49 mouse cellular contexts compared by ENCODE assay signal in genomic region chr11:58784182-58784581, GRCm38 (mm10). TPM values are rescaled to one million over a fixed set of nuclear protein-coding genes. Genes with fewer than 3 reads are reported as not detected.
"Had no signal": no experiment of that assay in that cellular context is flagged by ENCODE, and none has a peak within 500 bp of the region (broad histone marks: within the 10 kb centered on the region; RNA-seq: fewer than 3 reads in every experiment).

No protein-coding gene starts in this region.

- H3K4me1 ChIP-seq: heart, embryonic 10.5 days; hindbrain, embryonic 15.5 days; intestine, embryonic 15.5 days; kidney, embryonic 15.5 days had no signal

- H3K9me3 ChIP-seq: heart, embryonic 10.5 days; heart, embryonic 12.5 days; heart, embryonic 13.5 days; heart, embryonic 15.5 days; hindbrain, embryonic 10.5 days; hindbrain, embryonic 12.5 days; hindbrain, embryonic 13.5 days; hindbrain, embryonic 15.5 days; intestine, embryonic 15.5 days; kidney, embryonic 15.5 days had no signal

- DNase-seq: heart, adult 2 months; heart, postnatal 10 days; heart, postnatal 14 days; heart, postnatal 4 days; kidney, adult 11 months; kidney, adult 18-20 months; kidney, adult 2 months; kidney, adult 8-10 months; kidney, adult 9 months; kidney, postnatal 10 days; kidney, postnatal 14 days; kidney, postnatal 25 days; kidney, postnatal 36 days; kidney, postnatal 4 days; layer of hippocampus, adult 9-11 months; layer of hippocampus, postnatal 36 days had no signal

- H3K9ac ChIP-seq: heart, embryonic 12.5 days; heart, embryonic 13.5 days; heart, embryonic 15.5 days; hindbrain, embryonic 12.5 days; hindbrain, embryonic 13.5 days; hindbrain, embryonic 14.5 days; hindbrain, embryonic 15.5 days; intestine, embryonic 15.5 days; kidney, embryonic 15.5 days had no signal

- H3K36me3 ChIP-seq: heart, embryonic 10.5 days; heart, embryonic 12.5 days; heart, embryonic 13.5 days; heart, embryonic 15.5 days; hindbrain, embryonic 10.5 days; hindbrain, embryonic 12.5 days; hindbrain, embryonic 13.5 days; hindbrain, embryonic 15.5 days; intestine, embryonic 15.5 days; kidney, embryonic 15.5 days had no signal

- H3K4me3 ChIP-seq: heart, adult 2 months; heart, embryonic 10.5 days; heart, embryonic 12.5 days; heart, embryonic 13.5 days; heart, embryonic 15.5 days; hindbrain, embryonic 10.5 days; hindbrain, embryonic 12.5 days; hindbrain, embryonic 13.5 days; hindbrain, embryonic 15.5 days; intestine, embryonic 15.5 days; kidney, embryonic 15.5 days; layer of hippocampus, adult 2 months; left cerebral cortex, adult 2 months had no signal

- H3K27ac ChIP-seq: heart, adult 2 months; heart, embryonic 10.5 days; heart, embryonic 13.5 days; heart, embryonic 15.5 days; hindbrain, embryonic 10.5 days; hindbrain, embryonic 12.5 days; hindbrain, embryonic 13.5 days; hindbrain, embryonic 14.5 days; hindbrain, embryonic 15.5 days; hindbrain, postnatal 0 days; intestine, embryonic 15.5 days; kidney, embryonic 15.5 days; kidney, postnatal 0 days; layer of hippocampus, adult 2 months; left cerebral cortex, adult 2 months had no signal

- H3K4me2 ChIP-seq: heart, embryonic 12.5 days; heart, embryonic 13.5 days; heart, embryonic 15.5 days; hindbrain, embryonic 12.5 days; hindbrain, embryonic 13.5 days; hindbrain, embryonic 14.5 days; hindbrain, embryonic 15.5 days; intestine, embryonic 15.5 days; kidney, embryonic 15.5 days had no signal

- H3K27me3 ChIP-seq: heart, embryonic 12.5 days; heart, embryonic 13.5 days; heart, embryonic 15.5 days; hindbrain, embryonic 12.5 days; hindbrain, embryonic 13.5 days; hindbrain, embryonic 15.5 days; intestine, embryonic 15.5 days; kidney, embryonic 15.5 days had no signal

- ATAC-seq: hindbrain, embryonic 16.5 days; hindbrain, postnatal 0 days; inflammation-experienced regulatory T-cells, adult 6 months; intestine, embryonic 15.5 days; intestine, postnatal 0 days had no signal

RNA-seq across cellular contexts. Expression of gene Olfr314, which starts 1.4 kb away (rescaled TPM):
- total RNA-seq: heart, adult 2 months; heart, adult 8-10 months; heart, postnatal 10 days; heart, postnatal 14 days; heart, postnatal 25 days; heart, postnatal 4 days; hematopoietic stem cell, adult 5-6 weeks; hindbrain, postnatal 0 days; layer of hippocampus, adult 18-20 months; layer of hippocampus, adult 2 months; layer of hippocampus, adult 8-10 months; layer of hippocampus, postnatal 10 days; layer of hippocampus, postnatal 14 days; layer of hippocampus, postnatal 25 days; layer of hippocampus, postnatal 36 days; left cerebral cortex, adult 18-20 months; left cerebral cortex, adult 2 months; left cerebral cortex, adult 8-10 months had no signal
- polyA plus RNA-seq: heart, adult 2 months; heart, embryonic 10.5 days; heart, embryonic 15.5 days; hindbrain, embryonic 10.5 days; hindbrain, embryonic 11.5 days; hindbrain, embryonic 12.5 days; hindbrain, embryonic 13.5 days; hindbrain, embryonic 14.5 days; hindbrain, embryonic 15.5 days; hindbrain, embryonic 16.5 days; hindbrain, postnatal 0 days; inflammation-experienced regulatory T-cells, adult 6 months; intestine, embryonic 15.5 days; intestine, postnatal 0 days; kidney, adult 2 months; kidney, embryonic 14.5 days; kidney, embryonic 15.5 days; kidney, embryonic 16.5 days; kidney, postnatal 0 days; large intestine, adult 2 months had no signal

RNA-seq across cellular contexts. Expression of gene Olfr315, which starts 11.2 kb away (rescaled TPM):
- total RNA-seq: heart, adult 2 months; heart, adult 8-10 months; heart, postnatal 10 days; heart, postnatal 14 days; heart, postnatal 25 days; heart, postnatal 4 days; hematopoietic stem cell, adult 5-6 weeks; hindbrain, postnatal 0 days; layer of hippocampus, adult 18-20 months; layer of hippocampus, adult 2 months; layer of hippocampus, adult 8-10 months; layer of hippocampus, postnatal 10 days; layer of hippocampus, postnatal 14 days; layer of hippocampus, postnatal 25 days; layer of hippocampus, postnatal 36 days; left cerebral cortex, adult 18-20 months; left cerebral cortex, adult 2 months; left cerebral cortex, adult 8-10 months had no signal
- polyA plus RNA-seq: heart, adult 2 months; heart, embryonic 10.5 days; heart, embryonic 12.5 days; heart, embryonic 13.5 days; heart, embryonic 14.5 days; heart, embryonic 15.5 days; hindbrain, embryonic 10.5 days; hindbrain, embryonic 11.5 days; hindbrain, embryonic 12.5 days; hindbrain, embryonic 13.5 days; hindbrain, embryonic 14.5 days; hindbrain, embryonic 15.5 days; hindbrain, embryonic 16.5 days; hindbrain, postnatal 0 days; inflammation-experienced regulatory T-cells, adult 6 months; intestine, embryonic 15.5 days; intestine, postnatal 0 days; kidney, adult 2 months; kidney, embryonic 14.5 days; kidney, embryonic 15.5 days; kidney, embryonic 16.5 days; kidney, postnatal 0 days; large intestine, adult 2 months had no signal

RNA-seq across cellular contexts. Expression of gene Fam183b, which starts 17.6 kb away (rescaled TPM):
- total RNA-seq: heart, adult 2 months; heart, postnatal 14 days; heart, postnatal 25 days; heart, postnatal 4 days; hematopoietic stem cell, adult 5-6 weeks had no signal
- polyA plus RNA-seq: inflammation-experienced regulatory T-cells, adult 6 months; kidney, adult 2 months; kidney, embryonic 14.5 days had no signal

RNA-seq across cellular contexts. Expression of gene Olfr313, which starts 30.6 kb away (rescaled TPM):
- total RNA-seq: heart, adult 2 months; heart, adult 8-10 months; heart, postnatal 10 days; heart, postnatal 14 days; heart, postnatal 25 days; heart, postnatal 4 days; hematopoietic stem cell, adult 5-6 weeks; hindbrain, postnatal 0 days; layer of hippocampus, adult 18-20 months; layer of hippocampus, adult 2 months; layer of hippocampus, adult 8-10 months; layer of hippocampus, postnatal 10 days; layer of hippocampus, postnatal 14 days; layer of hippocampus, postnatal 25 days; layer of hippocampus, postnatal 36 days; left cerebral cortex, adult 18-20 months; left cerebral cortex, adult 2 months; left cerebral cortex, adult 8-10 months had no signal
- polyA plus RNA-seq: heart, adult 2 months; heart, embryonic 10.5 days; heart, embryonic 12.5 days; heart, embryonic 15.5 days; hindbrain, embryonic 10.5 days; hindbrain, embryonic 11.5 days; hindbrain, embryonic 12.5 days; hindbrain, embryonic 13.5 days; hindbrain, embryonic 14.5 days; hindbrain, embryonic 15.5 days; hindbrain, embryonic 16.5 days; hindbrain, postnatal 0 days; inflammation-experienced regulatory T-cells, adult 6 months; intestine, embryonic 15.5 days; intestine, postnatal 0 days; kidney, adult 2 months; kidney, embryonic 14.5 days; kidney, embryonic 15.5 days; kidney, embryonic 16.5 days; kidney, postnatal 0 days; large intestine, adult 2 months had no signal

RNA-seq across cellular contexts. Expression of gene Olfr316, which starts 31.6 kb away (rescaled TPM):
- total RNA-seq: heart, adult 2 months; heart, adult 8-10 months; heart, postnatal 10 days; heart, postnatal 14 days; heart, postnatal 25 days; heart, postnatal 4 days; hematopoietic stem cell, adult 5-6 weeks; hindbrain, postnatal 0 days had no signal
- polyA plus RNA-seq: heart, adult 2 months; heart, embryonic 10.5 days; heart, embryonic 12.5 days; heart, embryonic 13.5 days; heart, embryonic 14.5 days; heart, embryonic 15.5 days; hindbrain, embryonic 10.5 days; hindbrain, embryonic 11.5 days; hindbrain, embryonic 12.5 days; hindbrain, embryonic 13.5 days; hindbrain, embryonic 14.5 days; hindbrain, embryonic 16.5 days; hindbrain, postnatal 0 days; inflammation-experienced regulatory T-cells, adult 6 months; intestine, embryonic 15.5 days; intestine, postnatal 0 days; kidney, adult 2 months; kidney, embryonic 14.5 days; kidney, embryonic 15.5 days; kidney, embryonic 16.5 days; kidney, postnatal 0 days; large intestine, adult 2 months had no signal
